Mouse (Mus musculus) embryonic stem cell, embryonic (primary cell): ENCODE data around the gene Nxph1.

Experiments used
- CTCF ChIA-PET, 4 experiments: fragments of 300-600 bp in 2 of 4; fragments of 350-600 bp in 2 of 4; sonication (Branson Sonifier 250); formaldehyde crosslinking; loops; one replicate each; lab custom pipeline; 2022; ENCODE audit warnings: inconsistent platforms in 2 of 4; lab: Charles Lee
- POLR2A ChIA-PET, 4 experiments: fragments of 300-600 bp in 2 of 4; fragments of 350-600 bp in 2 of 4; sonication (Branson Sonifier 250); formaldehyde crosslinking; loops; one replicate each; lab custom pipeline; 2022; ENCODE audit warnings: antibody characterized with exemption in 4 of 4, inconsistent platforms in 1 of 4; lab: Charles Lee

Gene Nxph1

GRCm38 (mm10) chr6:8948131-8948470 lies at the start of gene Nxph1:
Gene Nxph1, plus strand, starts transcription at chr6:8948431.
- POLR2A ChIA-PET, result no interaction called here
- CTCF ChIA-PET, result no interaction called here

GRCm38 (mm10) chr6:8900021-8900728 lies 48.1 kb upstream of the Nxph1 start:
- ChIA-PET POLR2A (no interaction called here), CTCF (no interaction called here)

GRCm38 (mm10) chr6:8900729-8901122 lies 47.5 kb upstream of the Nxph1 start:
- CTCF ChIA-PET, result interaction anchor here in 1 of 4 experiments (0.6 kb wide), 1 partner anchor 118 kb away, joined by 3 read pairs; no protein-coding TSS in a partner anchor
- POLR2A ChIA-PET, result no interaction called here

- CTCF ChIA-PET, result no interaction called here
- POLR2A ChIA-PET, result no interaction called here
Measured at GRCm38 (mm10) chr6:8907917-8908316, 40.3 kb upstream of the Nxph1 start.

GRCm38 (mm10) chr6:8913404-8913803 lies 34.8 kb upstream of the Nxph1 start:
- ChIA-PET CTCF (interaction anchor here in 1 of 4 experiments (0.6 kb wide), 1 partner anchor 1056 kb away, joined by 4 read pairs; no protein-coding TSS in a partner anchor), POLR2A (interaction anchor here in 2 of 4 experiments (0.6 to 0.7 kb wide), 2 partner anchors 97 to 288 kb away, joined by 5 to 8 read pairs; no protein-coding TSS in a partner anchor)

GRCm38 (mm10) chr6:8914682-8915081 lies 33.5 kb upstream of the Nxph1 start:
- ChIA-PET CTCF (no interaction called here), POLR2A (no interaction called here)

- CTCF ChIA-PET, result no interaction called here
- POLR2A ChIA-PET, result no interaction called here
Measured at GRCm38 (mm10) chr6:8924481-8924880, 23.8 kb upstream of the Nxph1 start.

- POLR2A ChIA-PET, result interaction anchor here in 2 of 4 experiments (0.6 to 0.7 kb wide), 2 partner anchors 534 to 635 kb away, joined by 3 to 5 read pairs; no protein-coding TSS in a partner anchor
- CTCF ChIA-PET, result interaction anchor here in 2 of 4 experiments (0.6 to 0.9 kb wide), 2 partner anchors 300 to 1526 kb away, joined by 3 read pairs; no protein-coding TSS in a partner anchor
Measured at GRCm38 (mm10) chr6:8935241-8935640, 13.0 kb upstream of the Nxph1 start.

GRCm38 (mm10) chr6:8935705-8936104 lies 12.5 kb upstream of the Nxph1 start:
- POLR2A ChIA-PET, result interaction anchor here in 1 of 4 experiments (0.5 kb wide), 1 partner anchor 759 kb away, joined by 4 read pairs; no protein-coding TSS in a partner anchor
- CTCF ChIA-PET, result interaction anchor here in 1 of 4 experiments (0.6 kb wide), 1 partner anchor 1526 kb away, joined by 3 read pairs; no protein-coding TSS in a partner anchor

GRCm38 (mm10) chr6:8936168-8936567 lies 12.1 kb upstream of the Nxph1 start:
- ChIA-PET CTCF (interaction anchor here in 1 of 4 experiments (0.8 kb wide), 1 partner anchor 298 kb away, joined by 3 read pairs; no protein-coding TSS in a partner anchor), POLR2A (interaction anchor here in 1 of 4 experiments (0.5 kb wide), 1 partner anchor 759 kb away, joined by 4 read pairs; no protein-coding TSS in a partner anchor)

GRCm38 (mm10) chr6:8948471-8949411 lies 510 bp downstream of the Nxph1 start:
- POLR2A ChIA-PET, result no interaction called here
- CTCF ChIA-PET, result no interaction called here

- CTCF ChIA-PET, result no interaction called here
Measured at GRCm38 (mm10) chr6:8949665-8950201, 1.5 kb downstream of the Nxph1 start.

GRCm38 (mm10) chr6:8950611-8951325 lies 2.5 kb downstream of the Nxph1 start:
- ChIA-PET CTCF (interaction anchor here in 3 of 4 experiments (0.5 to 1.7 kb wide), 3 partner anchors 284 to 1014 kb away, joined by 3 to 6 read pairs (median 5); no protein-coding TSS in a partner anchor), POLR2A (interaction anchor here in 1 of 4 experiments (1.5 kb wide), 1 partner anchor 284 kb away, joined by 3 read pairs; no protein-coding TSS in a partner anchor)

More at GRCm38 (mm10) chr6:8949665-8950201, 1.5 kb downstream of the Nxph1 start:
- POLR2A ChIA-PET, result no interaction called here

GRCm38 (mm10) chr6:8951326-8951695 lies 3.1 kb downstream of the Nxph1 start:
- POLR2A ChIA-PET, result interaction anchor here in 1 of 4 experiments (1.5 kb wide), 1 partner anchor 283 kb away, joined by 3 read pairs; no protein-coding TSS in a partner anchor
- CTCF ChIA-PET, result interaction anchor here in 2 of 4 experiments (0.6 to 1.7 kb wide), 3 partner anchors 28 to 284 kb away, joined by 3 to 6 read pairs (median 5); no protein-coding TSS in a partner anchor

- POLR2A ChIA-PET, result interaction anchor here in 1 of 4 experiments (1.5 kb wide), 1 partner anchor 283 kb away, joined by 3 read pairs; no protein-coding TSS in a partner anchor
- CTCF ChIA-PET, result interaction anchor here in 2 of 4 experiments (0.6 to 1.7 kb wide), 3 partner anchors 28 to 283 kb away, joined by 3 to 6 read pairs (median 5); no protein-coding TSS in a partner anchor
Measured at GRCm38 (mm10) chr6:8951884-8952590, 3.8 kb downstream of the Nxph1 start.

- ChIA-PET POLR2A (interaction anchor here in 1 of 4 experiments (0.8 kb wide), 1 partner anchor 130 kb away, joined by 3 read pairs; no protein-coding TSS in a partner anchor), CTCF (no interaction called here)
Measured at GRCm38 (mm10) chr6:8955817-8956529, 7.7 kb downstream of the Nxph1 start.
